Mouse (Mus musculus): ENCODE data around the gene Apela.
"Not testable (repeated sequence)": the region's sequence is repeated elsewhere in the genome, so short reads cannot be mapped to it uniquely, and the experiment has no call there.

Apela gene

GRCm38 (mm10) chr8:65046565-65046964 is 9.4 kb upstream of the Apela start:
- H3K27me3 ChIP-seq (ENCODE audit: control insufficient read depth, insufficient read depth, low read length, poor library complexity, severe bottlenecking): no peaks in the 10 kb centered on the region
- no peak for DNase-seq (ENCODE audit: low read depth, low spot score)

GRCm38 (mm10) chr8:65034136-65034535 is 3.0 kb downstream of the Apela start:
- H3K27me3 ChIP-seq (ENCODE audit: control insufficient read depth, insufficient read depth, low read length, poor library complexity, severe bottlenecking): no peaks in the 10 kb centered on the region

More at GRCm38 (mm10) chr8:65046565-65046964, 9.4 kb upstream of the Apela start:
- H3K36me3 ChIP-seq (ENCODE audit: control insufficient read depth, insufficient read depth, low read length, poor library complexity, severe bottlenecking): no peaks in the 10 kb centered on the region

GRCm38 (mm10) chr8:65033056-65033455 is 4.1 kb downstream of the Apela start:
- Histone ChIP-seq H3K36me3 (ENCODE audit: control insufficient read depth, insufficient read depth, low read length, poor library complexity, severe bottlenecking) (no peaks in the 10 kb centered on the region), H3K27me3 (ENCODE audit: control insufficient read depth, insufficient read depth, low read length, poor library complexity, severe bottlenecking) (no peaks in the 10 kb centered on the region)
- no peak for DNase-seq (ENCODE audit: low read depth, low spot score)

More at GRCm38 (mm10) chr8:65034136-65034535, 3.0 kb downstream of the Apela start:
- DNase-seq (ENCODE audit: low read depth, low spot score): no peak
- H3K36me3 ChIP-seq (ENCODE audit: control insufficient read depth, insufficient read depth, low read length, poor library complexity, severe bottlenecking): no peaks in the 10 kb centered on the region

- no peak for DNase-seq (ENCODE audit: low read depth, low spot score)
- no peaks in the 10 kb centered on the region for H3K27me3 ChIP-seq (ENCODE audit: control insufficient read depth, insufficient read depth, low read length, poor library complexity, severe bottlenecking)
- no peaks in the 10 kb centered on the region for H3K36me3 ChIP-seq (ENCODE audit: control insufficient read depth, insufficient read depth, low read length, poor library complexity, severe bottlenecking)
Measured at GRCm38 (mm10) chr8:65032107-65032506, 5.0 kb downstream of the Apela start.

- DNase-seq (ENCODE audit: low read depth, low spot score): no peak
Measured at GRCm38 (mm10) chr8:65030735-65031485, 6.2 kb downstream of the Apela start.

GRCm38 (mm10) chr8:65029776-65030175 is 7.4 kb downstream of the Apela start:
- DNase-seq (ENCODE audit: low read depth, low spot score): no peak
- Histone ChIP-seq H3K27me3 (ENCODE audit: control insufficient read depth, insufficient read depth, low read length, poor library complexity, severe bottlenecking) (no peaks in the 10 kb centered on the region), H3K36me3 (ENCODE audit: control insufficient read depth, insufficient read depth, low read length, poor library complexity, severe bottlenecking) (no peaks in the 10 kb centered on the region)

More at GRCm38 (mm10) chr8:65030735-65031485, 6.2 kb downstream of the Apela start:
- Histone ChIP-seq H3K27me3 (ENCODE audit: control insufficient read depth, insufficient read depth, low read length, poor library complexity, severe bottlenecking) (no peaks in the 10 kb centered on the region), H3K36me3 (ENCODE audit: control insufficient read depth, insufficient read depth, low read length, poor library complexity, severe bottlenecking) (no peaks in the 10 kb centered on the region)

- no peak for DNase-seq (ENCODE audit: low read depth, low spot score)
- no peaks in the 10 kb centered on the region for H3K36me3 ChIP-seq (ENCODE audit: control insufficient read depth, insufficient read depth, low read length, poor library complexity, severe bottlenecking)
- no peaks in the 10 kb centered on the region for H3K27me3 ChIP-seq (ENCODE audit: control insufficient read depth, insufficient read depth, low read length, poor library complexity, severe bottlenecking)
Measured at GRCm38 (mm10) chr8:65028959-65029686, 8.0 kb downstream of the Apela start.

- DNase-seq (ENCODE audit: low read depth, low spot score): peak; percentile 57
- H3K36me3 ChIP-seq (ENCODE audit: control insufficient read depth, insufficient read depth, low read length, poor library complexity, severe bottlenecking): no peaks in the 10 kb centered on the region
- no peaks in the 10 kb centered on the region for H3K27me3 ChIP-seq (ENCODE audit: control insufficient read depth, insufficient read depth, low read length, poor library complexity, severe bottlenecking)
Measured at GRCm38 (mm10) chr8:65022485-65022884, 14.7 kb downstream of the Apela start.

- Histone ChIP-seq H3K36me3 (ENCODE audit: control insufficient read depth, insufficient read depth, low read length, poor library complexity, severe bottlenecking) (no peaks in the 10 kb centered on the region), H3K27me3 (ENCODE audit: control insufficient read depth, insufficient read depth, low read length, poor library complexity, severe bottlenecking) (no peaks in the 10 kb centered on the region)
- no peak for DNase-seq (ENCODE audit: low read depth, low spot score)
Measured at GRCm38 (mm10) chr8:65018423-65018822, 18.7 kb downstream of the Apela start, which contains the start of the genes Trim61 and Trim60. Gene Trim61 (minus strand): TSS chr8:65018523. Gene Trim60 (minus strand): TSS chr8:65018584.

GRCm38 (mm10) chr8:65007616-65008015 is 29.5 kb downstream of the Apela start:
- H3K36me3 ChIP-seq (ENCODE audit: control insufficient read depth, insufficient read depth, low read length, poor library complexity, severe bottlenecking); DNase-seq (ENCODE audit: low read depth, low spot score); H3K27me3 ChIP-seq (ENCODE audit: control insufficient read depth, insufficient read depth, low read length, poor library complexity, severe bottlenecking): not testable (repeated sequence)

GRCm38 (mm10) chr8:64998806-64999365 is 38.2 kb downstream of the Apela start:
- Histone ChIP-seq H3K36me3 (ENCODE audit: control insufficient read depth, insufficient read depth, low read length, poor library complexity, severe bottlenecking) (no peaks in the 10 kb centered on the region), H3K27me3 (ENCODE audit: control insufficient read depth, insufficient read depth, low read length, poor library complexity, severe bottlenecking) (no peaks in the 10 kb centered on the region)
- no peak for DNase-seq (ENCODE audit: low read depth, low spot score)

- DNase-seq (ENCODE audit: low read depth, low spot score): no peak
- Histone ChIP-seq H3K36me3 (ENCODE audit: control insufficient read depth, insufficient read depth, low read length, poor library complexity, severe bottlenecking) (no peaks in the 10 kb centered on the region), H3K27me3 (ENCODE audit: control insufficient read depth, insufficient read depth, low read length, poor library complexity, severe bottlenecking) (no peaks in the 10 kb centered on the region)
Measured at GRCm38 (mm10) chr8:64987731-64988130, 49.4 kb downstream of the Apela start, which contains the start of gene Trim75. Gene Trim75 (minus strand): TSS chr8:64987831.

- Histone ChIP-seq H3K36me3 (ENCODE audit: control insufficient read depth, insufficient read depth, low read length, poor library complexity, severe bottlenecking) (no peaks in the 10 kb centered on the region), H3K27me3 (ENCODE audit: control insufficient read depth, insufficient read depth, low read length, poor library complexity, severe bottlenecking) (no peaks in the 10 kb centered on the region)
- no peak for DNase-seq (ENCODE audit: low read depth, low spot score)
Measured at GRCm38 (mm10) chr8:64983150-64983897, 53.8 kb downstream of the Apela start.
